Mouse (Mus musculus): Measurements from ENCODE around the gene Setdb2. TPM values are rescaled to one million over a fixed set of nuclear protein-coding genes. Genes with fewer than 3 reads are reported as not detected.
"Not testable (repeated sequence)": the region's sequence is repeated elsewhere in the genome, so short reads cannot be mapped to it uniquely, and the experiment has no call there.

Gene Setdb2
- polyA plus RNA-seq, 1 experiment from 2014 or later: 8.3 TPM

GRCm38 (mm10) chr14:59395281-59395680, 45.4 kb downstream of the Setdb2 start, which contains the start of gene Phf11c:
Phf11c (minus strand) TSS chr14:59395381.
- no peak within 1 kb of the TSS for H3K4me2 ChIP-seq (ENCODE audit: low read depth, low read length)
- H3K36me3 ChIP-seq (ENCODE audit: control insufficient read depth, insufficient read depth, low read length): no peaks in the 10 kb centered on the region
- 87% methylated on average over 3 of the region's 3 CpGs for WGBS
- H3K9me3 ChIP-seq (ENCODE audit: control insufficient read depth, low read length): no peaks in the 10 kb centered on the region
- no peaks in the 10 kb centered on the region for H3K27me3 ChIP-seq (replicated peaks; ENCODE audit: control insufficient read depth, insufficient read depth, low read length)
- H3K9ac ChIP-seq (ENCODE audit: low read depth, low read length): no peak within 1 kb of the TSS
- no peaks in the 10 kb centered on the region for H3K4me1 ChIP-seq (ENCODE audit: control insufficient read depth, insufficient read depth, low read length)
- H3K27ac ChIP-seq (ENCODE audit: low read length): no peak within 1 kb of the TSS
- no peak within 1 kb of the TSS for H3K4me3 ChIP-seq (ENCODE audit: low read length)
- ATAC-seq: no peak

GRCm38 (mm10) chr14:59390181-59390580, 50.5 kb downstream of the Setdb2 start:
- not testable (repeated sequence) for H3K9ac ChIP-seq (ENCODE audit: low read depth, low read length); H3K36me3 ChIP-seq (ENCODE audit: control insufficient read depth, insufficient read depth, low read length); H3K27ac ChIP-seq (ENCODE audit: low read length); H3K4me3 ChIP-seq (ENCODE audit: low read length); H3K27me3 ChIP-seq (replicated peaks; ENCODE audit: control insufficient read depth, insufficient read depth, low read length); H3K4me2 ChIP-seq (ENCODE audit: low read depth, low read length); H3K9me3 ChIP-seq (ENCODE audit: control insufficient read depth, low read length); H3K4me1 ChIP-seq (ENCODE audit: control insufficient read depth, insufficient read depth, low read length)
- WGBS: 59% methylated on average over 4 of the region's 4 CpGs
- peak; percentile 48; the same call in 1 of the 2 replicates for ATAC-seq

- Histone ChIP-seq H3K36me3 (ENCODE audit: control insufficient read depth, insufficient read depth, low read length) (no peaks in the 10 kb centered on the region), H3K9me3 (ENCODE audit: control insufficient read depth, low read length) (no peaks in the 10 kb centered on the region), H3K4me3 (ENCODE audit: low read length) (no peak overlapping the region), H3K9ac (ENCODE audit: low read depth, low read length) (no peak overlapping the region), H3K4me1 (ENCODE audit: control insufficient read depth, insufficient read depth, low read length) (no peaks in the 10 kb centered on the region), H3K27me3 (replicated peaks; ENCODE audit: control insufficient read depth, insufficient read depth, low read length) (no peaks in the 10 kb centered on the region), H3K4me2 (ENCODE audit: low read depth, low read length) (no peak overlapping the region), H3K27ac (ENCODE audit: low read length) (no peak overlapping the region)
- 73% methylated on average over 1 of the region's 1 CpGs for WGBS
- ATAC-seq: peak; percentile 87
Measured at GRCm38 (mm10) chr14:59389532-59389931, 51.2 kb downstream of the Setdb2 start.

DNA sequence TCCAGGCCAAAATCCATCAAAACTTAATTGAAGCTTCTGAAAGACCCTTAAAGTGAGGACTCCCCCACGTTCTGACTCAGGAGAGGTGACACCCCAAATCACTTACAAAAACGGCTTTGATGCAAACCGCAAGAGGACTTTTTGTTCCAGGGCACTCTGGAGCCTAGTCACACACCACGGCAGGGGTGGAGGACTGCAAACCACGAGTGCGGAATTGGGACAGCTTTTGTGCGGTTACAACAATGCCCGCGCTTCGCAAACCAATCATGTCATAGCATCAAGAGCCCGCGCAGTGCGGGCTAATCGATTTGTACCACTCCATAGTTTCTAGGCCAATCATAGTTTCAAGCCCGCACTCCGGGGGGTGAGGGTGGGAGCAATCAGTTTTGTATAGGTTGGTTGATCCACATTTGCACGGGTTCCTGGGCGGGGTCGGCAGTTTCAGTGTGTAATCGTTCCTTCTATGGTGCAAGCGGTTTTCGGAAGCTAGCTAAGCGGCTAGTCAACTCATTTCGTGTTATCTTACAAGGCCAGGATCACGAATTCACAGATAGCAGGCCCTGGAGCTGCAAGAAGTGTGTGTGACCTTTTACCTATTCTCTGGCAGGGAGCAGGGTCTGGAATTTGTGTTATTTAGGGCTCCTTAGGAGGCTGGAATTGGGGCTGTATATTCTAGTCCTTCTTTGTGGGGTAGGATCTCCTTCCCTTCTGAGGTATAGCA, 70.2 kb downstream of the Setdb2 start:
- no peak for ATAC-seq
- no peaks in the 10 kb centered on the region for H3K27me3 ChIP-seq (replicated peaks; ENCODE audit: control insufficient read depth, insufficient read depth, low read length)
- no peak overlapping the region for H3K4me3 ChIP-seq (ENCODE audit: low read length)
- H3K9me3 ChIP-seq (ENCODE audit: control insufficient read depth, low read length): peaks cover 10% of the 10 kb centered on the region
- 91% methylated on average over 25 of the region's 25 CpGs for WGBS
- no peaks in the 10 kb centered on the region for H3K4me1 ChIP-seq (ENCODE audit: control insufficient read depth, insufficient read depth, low read length)
- no peak overlapping the region for H3K4me2 ChIP-seq (ENCODE audit: low read depth, low read length)
- H3K9ac ChIP-seq (ENCODE audit: low read depth, low read length): no peak overlapping the region
- H3K36me3 ChIP-seq (ENCODE audit: control insufficient read depth, insufficient read depth, low read length): no peaks in the 10 kb centered on the region
- H3K27ac ChIP-seq (ENCODE audit: low read length): no peak overlapping the region

- H3K4me2 ChIP-seq (ENCODE audit: low read depth, low read length): no peak overlapping the region
- ATAC-seq: no peak
- 0 out of 2 replicates have a peak, but pooled peaks cover 3% of the 10 kb centered on the region for H3K4me1 ChIP-seq (ENCODE audit: control insufficient read depth, insufficient read depth, low read length)
- H3K9me3 ChIP-seq (ENCODE audit: control insufficient read depth, low read length): peaks cover 7% of the 10 kb centered on the region
- no peak overlapping the region for H3K9ac ChIP-seq (ENCODE audit: low read depth, low read length)
- no peak overlapping the region for H3K4me3 ChIP-seq (ENCODE audit: low read length)
- 67% methylated on average over 8 of the region's 8 CpGs for WGBS
- H3K27ac ChIP-seq (ENCODE audit: low read length): no peak overlapping the region
- no peaks in the 10 kb centered on the region for H3K27me3 ChIP-seq (replicated peaks; ENCODE audit: control insufficient read depth, insufficient read depth, low read length)
- H3K36me3 ChIP-seq (ENCODE audit: control insufficient read depth, insufficient read depth, low read length): no peaks in the 10 kb centered on the region
Measured at GRCm38 (mm10) chr14:59366386-59367105, 74.1 kb downstream of the Setdb2 start.

DNA sequence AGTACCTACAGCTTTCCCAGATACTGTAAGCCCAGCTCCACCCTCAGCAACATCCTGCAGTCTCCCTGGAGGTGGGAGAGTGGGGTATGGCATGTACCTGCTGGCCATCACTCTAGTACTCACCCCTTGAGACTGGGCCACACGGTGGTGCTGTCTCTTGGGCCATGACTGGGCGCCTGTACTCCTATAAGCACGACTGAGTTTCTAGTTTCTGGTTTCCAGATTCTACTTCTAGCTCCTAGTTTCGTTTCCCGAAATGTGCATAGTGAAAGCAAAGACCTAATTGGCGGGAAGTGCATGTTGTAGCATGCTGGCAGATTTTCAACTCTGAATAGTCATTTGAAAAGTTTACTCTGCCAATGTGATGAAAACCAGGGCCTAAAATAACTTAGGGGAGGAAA, 75.4 kb downstream of the Setdb2 start, which contains the start of gene Phf11d:
Gene Phf11d, minus strand, starts transcription at position 227 of the 401 bp plus-strand sequence.
- Histone ChIP-seq H3K36me3 (ENCODE audit: control insufficient read depth, insufficient read depth, low read length) (no peaks in the 10 kb centered on the region), H3K4me1 (ENCODE audit: control insufficient read depth, insufficient read depth, low read length) (0 out of 2 replicates have a peak, but pooled peaks cover 3% of the 10 kb centered on the region), H3K9me3 (ENCODE audit: control insufficient read depth, low read length) (no peaks in the 10 kb centered on the region), H3K4me3 (ENCODE audit: low read length) (no peak within 1 kb of the TSS), H3K27ac (ENCODE audit: low read length) (peak within 1 kb of the TSS; percentile 57), H3K4me2 (ENCODE audit: low read depth, low read length) (no peak within 1 kb of the TSS), H3K9ac (ENCODE audit: low read depth, low read length) (0 out of 2 replicates have a peak within 1 kb of the TSS, but pooled peaks have one; percentile 34), H3K27me3 (replicated peaks; ENCODE audit: control insufficient read depth, insufficient read depth, low read length) (no peaks in the 10 kb centered on the region)
- WGBS: 54% methylated on average over 6 of the region's 6 CpGs
- ATAC-seq: peak; percentile 36

Other genes starting within 250 kb of the Setdb2 start
- gene Rcbtb1, start 239.7 kb downstream of the Setdb2 start, polyA plus RNA-seq (2015; fragmentation: Nextera tagmentation; extraction: Ambion mirVana): 46.4 and 51.0 TPM in 2 replicates
- not detected in 2 replicates for gene Gm6904, start 180.7 kb downstream of the Setdb2 start, polyA plus RNA-seq (2015; fragmentation: Nextera tagmentation; extraction: Ambion mirVana)
- 0.13 and 0.17 TPM in 2 replicates for gene Phf11a, start 143.4 kb downstream of the Setdb2 start, polyA plus RNA-seq (2015; fragmentation: Nextera tagmentation; extraction: Ambion mirVana)
- 0.88 and 1.0 TPM in 2 replicates for gene Phf11b, start 99.5 kb downstream of the Setdb2 start, polyA plus RNA-seq (2015; fragmentation: Nextera tagmentation; extraction: Ambion mirVana)
- 2.0 and 2.2 TPM in 2 replicates for gene Phf11d, start 75.4 kb downstream of the Setdb2 start, polyA plus RNA-seq (2015; fragmentation: Nextera tagmentation; extraction: Ambion mirVana)
- gene Phf11c, start 45.5 kb downstream of the Setdb2 start, polyA plus RNA-seq (2015; fragmentation: Nextera tagmentation; extraction: Ambion mirVana): 0.45 and 0.57 TPM in 2 replicates
- 35.9 and 36.2 TPM in 2 replicates for gene Cab39l, start 88 bp upstream of the Setdb2 start, polyA plus RNA-seq (2015; fragmentation: Nextera tagmentation; extraction: Ambion mirVana)
- gene Cdadc1, start 157.1 kb upstream of the Setdb2 start, polyA plus RNA-seq (2015; fragmentation: Nextera tagmentation; extraction: Ambion mirVana): 30.4 and 32.3 TPM in 2 replicates
- 5.9 TPM in 2 replicates for gene Shisa2, start 184.4 kb upstream of the Setdb2 start, polyA plus RNA-seq (2015; fragmentation: Nextera tagmentation; extraction: Ambion mirVana)

All from intestine, embryonic 16.5 days (tissue).